Mouse (Mus musculus) left cerebral cortex, postnatal 4 days (tissue): Measurements from ENCODE around the gene Opn3. TPM values are rescaled to one million over a fixed set of nuclear protein-coding genes. Genes with fewer than 3 reads are reported as not detected.

Experiments used
- total RNA-seq, 2 experiments: library from RNA; stranded (reverse); gene quantifications; 2 replicates each; pipeline ENCODE4 v1.2.3; 2021

The Opn3 gene
- total RNA-seq, 2 experiments from 2014 or later: 6.0 to 7.7 TPM

Other genes starting within 250 kb of the Opn3 start
- gene Rgs7, start 200.3 kb downstream of the Opn3 start, total RNA-seq: 10 to 100 TPM; 69.1 to 70.0 TPM
- under 1 TPM; 0.10 to 0.34 TPM for gene Kmo, start 72.4 kb downstream of the Opn3 start, total RNA-seq
- gene Fh1, start 67.1 kb downstream of the Opn3 start, total RNA-seq: 10 to 100 TPM; 66.2 to 73.0 TPM
- 10 to 100 TPM; 16.2 to 18.4 TPM for gene Chml, start 125 bp upstream of the Opn3 start, total RNA-seq
- not detected for gene Wdr64, start 5.8 kb upstream of the Opn3 start, total RNA-seq
- gene Exo1, start 187.8 kb upstream of the Opn3 start, total RNA-seq: 1 to 10 TPM; 4.5 to 5.5 TPM
- not detected for gene Gm38100, start 227.6 kb upstream of the Opn3 start, total RNA-seq